Mouse (Mus musculus): Measurements from ENCODE around the gene Emilin2. TPM values are rescaled to one million over a fixed set of nuclear protein-coding genes. Genes with fewer than 3 reads are reported as not detected.

The Emilin2 gene
- polyA plus RNA-seq, 1 experiment: 0.85 TPM

GRCm38 (mm10) chr17:71301413-71301812 is 10.4 kb downstream of the Emilin2 start:
- Histone ChIP-seq H3K4me1 (ENCODE audit: control insufficient read depth, insufficient read depth, insufficient read length, low read length) (no peaks in the 10 kb centered on the region), H3K27ac (ENCODE audit: insufficient read depth, low read depth, low read length) (no peak overlapping the region), H3K36me3 (ENCODE audit: control insufficient read depth, insufficient read depth, low read length) (no peaks in the 10 kb centered on the region), H3K4me3 (ENCODE audit: low read depth, low read length) (no peak overlapping the region), H3K27me3 (ENCODE audit: control insufficient read depth, insufficient read depth, low read length) (no peaks in the 10 kb centered on the region)
- no peak for TF ChIP-seq POLR2A (IDR thresholded peaks at IDR 0.05; ENCODE audit: low read depth, low read length)
- no peak for TF ChIP-seq CTCF (IDR thresholded peaks at IDR 0.05; ENCODE audit: extremely low read depth, insufficient read length, insufficient replicate concordance, low read depth, low read length)
- WGBS: 74% methylated on average over 5 of the region's 5 CpGs

- TF ChIP-seq POLR2A (IDR thresholded peaks at IDR 0.05; ENCODE audit: low read depth, low read length) (no peak), CTCF (IDR thresholded peaks at IDR 0.05; ENCODE audit: extremely low read depth, insufficient read length, insufficient replicate concordance, low read depth, low read length) (no peak)
- Histone ChIP-seq H3K27me3 (ENCODE audit: control insufficient read depth, insufficient read depth, low read length) (no peaks in the 10 kb centered on the region), H3K27ac (ENCODE audit: insufficient read depth, low read depth, low read length) (no peak overlapping the region), H3K4me1 (ENCODE audit: control insufficient read depth, insufficient read depth, insufficient read length, low read length) (no peaks in the 10 kb centered on the region), H3K36me3 (ENCODE audit: control insufficient read depth, insufficient read depth, low read length) (no peaks in the 10 kb centered on the region), H3K4me3 (ENCODE audit: low read depth, low read length) (no peak overlapping the region)
- WGBS: 20% methylated on average over 2 of the region's 2 CpGs
These were observed 11.4 kb downstream of the Emilin2 start for GRCm38 (mm10) chr17:71300338-71300737.

GRCm38 (mm10) chr17:71299879-71300278 is 11.9 kb downstream of the Emilin2 start:
- WGBS: 80% methylated on average over 4 of the region's 4 CpGs
- no peak overlapping the region for H3K27ac ChIP-seq (ENCODE audit: insufficient read depth, low read depth, low read length)
- TF ChIP-seq POLR2A (IDR thresholded peaks at IDR 0.05; ENCODE audit: low read depth, low read length) (no peak), CTCF (IDR thresholded peaks at IDR 0.05; ENCODE audit: extremely low read depth, insufficient read length, insufficient replicate concordance, low read depth, low read length) (no peak)
- no peaks in the 10 kb centered on the region for H3K4me1 ChIP-seq (ENCODE audit: control insufficient read depth, insufficient read depth, insufficient read length, low read length)
- no peaks in the 10 kb centered on the region for H3K36me3 ChIP-seq (ENCODE audit: control insufficient read depth, insufficient read depth, low read length)
- no peaks in the 10 kb centered on the region for H3K27me3 ChIP-seq (ENCODE audit: control insufficient read depth, insufficient read depth, low read length)
- no peak overlapping the region for H3K4me3 ChIP-seq (ENCODE audit: low read depth, low read length)

- H3K4me1 ChIP-seq (ENCODE audit: control insufficient read depth, insufficient read depth, insufficient read length, low read length): no peaks in the 10 kb centered on the region
- no peak overlapping the region for H3K4me3 ChIP-seq (ENCODE audit: low read depth, low read length)
- TF ChIP-seq CTCF (IDR thresholded peaks at IDR 0.05; ENCODE audit: extremely low read depth, insufficient read length, insufficient replicate concordance, low read depth, low read length): no peak
- no peak for TF ChIP-seq POLR2A (IDR thresholded peaks at IDR 0.05; ENCODE audit: low read depth, low read length)
- no peak overlapping the region for H3K27ac ChIP-seq (ENCODE audit: insufficient read depth, low read depth, low read length)
- no peaks in the 10 kb centered on the region for H3K27me3 ChIP-seq (ENCODE audit: control insufficient read depth, insufficient read depth, low read length)
- no peaks in the 10 kb centered on the region for H3K36me3 ChIP-seq (ENCODE audit: control insufficient read depth, insufficient read depth, low read length)
- WGBS: 57% methylated on average over 3 of the region's 3 CpGs
These were observed 17.2 kb downstream of the Emilin2 start for GRCm38 (mm10) chr17:71294570-71294969.

- H3K27me3 ChIP-seq (ENCODE audit: control insufficient read depth, insufficient read depth, low read length): no peaks in the 10 kb centered on the region
- TF ChIP-seq POLR2A (IDR thresholded peaks at IDR 0.05; ENCODE audit: low read depth, low read length) (no peak), CTCF (IDR thresholded peaks at IDR 0.05; ENCODE audit: extremely low read depth, insufficient read length, insufficient replicate concordance, low read depth, low read length) (no peak)
- no peak overlapping the region for H3K4me3 ChIP-seq (ENCODE audit: low read depth, low read length)
- WGBS: 45% methylated on average over 4 of the region's 4 CpGs
- H3K36me3 ChIP-seq (ENCODE audit: control insufficient read depth, insufficient read depth, low read length): no peaks in the 10 kb centered on the region
- H3K27ac ChIP-seq (ENCODE audit: insufficient read depth, low read depth, low read length): no peak overlapping the region
- no peaks in the 10 kb centered on the region for H3K4me1 ChIP-seq (ENCODE audit: control insufficient read depth, insufficient read depth, insufficient read length, low read length)
These were observed 18.9 kb downstream of the Emilin2 start for GRCm38 (mm10) chr17:71292897-71293296.

- Histone ChIP-seq H3K27ac (ENCODE audit: insufficient read depth, low read depth, low read length) (no peak overlapping the region), H3K4me1 (ENCODE audit: control insufficient read depth, insufficient read depth, insufficient read length, low read length) (no peaks in the 10 kb centered on the region), H3K4me3 (ENCODE audit: low read depth, low read length) (no peak overlapping the region), H3K27me3 (ENCODE audit: control insufficient read depth, insufficient read depth, low read length) (no peaks in the 10 kb centered on the region), H3K36me3 (ENCODE audit: control insufficient read depth, insufficient read depth, low read length) (no peaks in the 10 kb centered on the region)
- 82% methylated on average over 6 of the region's 6 CpGs for WGBS
- TF ChIP-seq CTCF (IDR thresholded peaks at IDR 0.05; ENCODE audit: extremely low read depth, insufficient read length, insufficient replicate concordance, low read depth, low read length): no peak
- TF ChIP-seq POLR2A (IDR thresholded peaks at IDR 0.05; ENCODE audit: low read depth, low read length): no peak
These were observed 19.8 kb downstream of the Emilin2 start for GRCm38 (mm10) chr17:71291897-71292420.

DNA sequence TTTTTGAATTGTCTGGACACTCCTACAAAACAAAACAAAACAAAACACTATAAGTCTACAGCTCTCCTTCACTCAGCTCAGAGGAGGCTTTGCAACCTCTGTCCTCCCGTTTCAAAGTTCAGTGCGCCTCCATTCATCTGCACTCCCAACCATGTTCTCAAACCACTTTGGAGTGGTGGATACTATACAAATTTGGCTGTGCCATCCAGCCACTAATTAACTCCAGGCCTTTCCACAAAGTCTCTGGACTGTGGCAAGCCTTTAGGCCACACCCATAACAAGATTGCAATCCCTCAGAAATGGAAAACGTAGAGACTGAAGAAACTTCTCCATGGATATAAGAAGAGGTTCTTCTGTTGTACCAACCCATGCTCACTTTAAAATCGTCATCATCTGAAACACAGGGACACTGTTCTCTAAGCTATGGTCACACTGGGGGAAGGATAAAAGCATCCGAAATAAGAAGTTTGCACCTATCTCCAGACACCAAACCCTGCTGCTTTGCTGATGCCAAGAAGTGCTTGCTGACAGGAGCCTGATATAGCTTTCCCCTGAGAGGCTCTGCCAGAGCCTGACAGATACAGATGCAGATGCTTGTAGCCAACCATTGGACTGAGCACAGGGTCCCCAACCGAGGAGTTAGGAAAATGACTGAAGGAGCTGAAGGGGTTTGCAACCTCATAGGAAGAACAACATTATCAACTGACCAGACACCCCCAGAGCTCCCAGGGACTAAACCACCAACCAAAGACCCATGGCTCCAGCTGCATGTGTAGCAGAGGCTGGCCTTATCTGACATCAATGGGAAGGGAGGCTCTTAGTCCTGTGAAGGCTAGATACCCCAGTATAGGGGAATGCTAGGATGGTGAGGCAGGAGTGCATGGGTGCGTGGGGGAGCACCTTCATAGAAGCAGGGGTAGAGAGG is 21.0 kb downstream of the Emilin2 start:
- Histone ChIP-seq H3K36me3 (ENCODE audit: control insufficient read depth, insufficient read depth, low read length) (no peaks in the 10 kb centered on the region), H3K27me3 (ENCODE audit: control insufficient read depth, insufficient read depth, low read length) (no peaks in the 10 kb centered on the region), H3K27ac (ENCODE audit: insufficient read depth, low read depth, low read length) (no peak overlapping the region), H3K4me3 (ENCODE audit: low read depth, low read length) (no peak overlapping the region), H3K4me1 (ENCODE audit: control insufficient read depth, insufficient read depth, insufficient read length, low read length) (no peaks in the 10 kb centered on the region)
- TF ChIP-seq POLR2A (IDR thresholded peaks at IDR 0.05; ENCODE audit: low read depth, low read length) (no peak), CTCF (IDR thresholded peaks at IDR 0.05; ENCODE audit: extremely low read depth, insufficient read length, insufficient replicate concordance, low read depth, low read length) (no peak)
- WGBS: 79% methylated on average over 7 of the region's 7 CpGs

Data from small intestine, adult 2 months (tissue).